Mouse (Mus musculus): Measurements from ENCODE around the gene Olfr1461.

The Olfr1461 gene

DNA sequence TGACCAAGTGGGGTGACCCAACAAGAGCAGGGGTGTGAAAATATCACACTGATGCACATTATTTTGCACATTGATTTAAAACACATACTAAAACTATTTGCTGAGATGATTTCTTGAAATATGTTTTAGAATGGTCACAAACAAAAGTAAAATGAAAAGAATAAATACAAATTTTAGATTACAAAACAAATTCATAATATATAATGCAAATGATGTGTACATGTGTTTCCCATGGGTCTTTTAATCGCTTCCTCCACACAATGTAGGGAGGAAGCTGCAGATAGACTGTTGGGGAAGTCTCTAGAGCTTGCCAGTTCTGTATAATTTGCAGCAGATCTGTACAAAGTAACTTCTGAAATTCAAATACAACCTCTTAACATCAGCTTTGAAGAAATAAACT lies at the start of gene Olfr1461:
TSS of gene Olfr1461 (plus strand) at position 301 of the 400 bp plus-strand sequence.
- no peak for DNase-seq (ENCODE audit: low read depth)

- DNase-seq (ENCODE audit: low read depth) = no peak
These were observed 13.4 kb upstream of the Olfr1461 start, which contains the start of gene Olfr1459 for GRCm38 (mm10) chr19:13149449-13149848. Olfr1459 (minus strand) TSS chr19:13149549.

GRCm38 (mm10) chr19:13185434-13185833 lies 22.6 kb downstream of the Olfr1461 start, which contains the start of gene Olfr1462:
Olfr1462 (plus strand) TSS chr19:13185734.
- no peak for DNase-seq (ENCODE audit: low read depth)
